Mouse (Mus musculus) thymus, adult 2 months (tissue): ENCODE data around the gene Lrrc4.

Experiments
- CTCF ChIP-seq: fragments of 200-500 bp; IDR thresholded peaks from 2 replicates; pipeline ENCODE4 v1.5.1; 2012; ENCODE audit warnings: mild to moderate bottlenecking, control low read depth, low read length, moderate library complexity, borderline replicate concordance; ENCODE audit not compliant: control insufficient read depth, poor library complexity, insufficient read depth; ENCODE audit errors: extremely low read depth
- POLR2A ChIP-seq: fragments of 200-500 bp; IDR thresholded peaks from 2 replicates; pipeline ENCODE4 v1.6.1; 2012; ENCODE audit warnings: mild to moderate bottlenecking, low read length, control low read depth, moderate library complexity; ENCODE audit not compliant: control insufficient read depth, poor library complexity, insufficient read depth; ENCODE audit errors: extremely low read depth

DNA sequence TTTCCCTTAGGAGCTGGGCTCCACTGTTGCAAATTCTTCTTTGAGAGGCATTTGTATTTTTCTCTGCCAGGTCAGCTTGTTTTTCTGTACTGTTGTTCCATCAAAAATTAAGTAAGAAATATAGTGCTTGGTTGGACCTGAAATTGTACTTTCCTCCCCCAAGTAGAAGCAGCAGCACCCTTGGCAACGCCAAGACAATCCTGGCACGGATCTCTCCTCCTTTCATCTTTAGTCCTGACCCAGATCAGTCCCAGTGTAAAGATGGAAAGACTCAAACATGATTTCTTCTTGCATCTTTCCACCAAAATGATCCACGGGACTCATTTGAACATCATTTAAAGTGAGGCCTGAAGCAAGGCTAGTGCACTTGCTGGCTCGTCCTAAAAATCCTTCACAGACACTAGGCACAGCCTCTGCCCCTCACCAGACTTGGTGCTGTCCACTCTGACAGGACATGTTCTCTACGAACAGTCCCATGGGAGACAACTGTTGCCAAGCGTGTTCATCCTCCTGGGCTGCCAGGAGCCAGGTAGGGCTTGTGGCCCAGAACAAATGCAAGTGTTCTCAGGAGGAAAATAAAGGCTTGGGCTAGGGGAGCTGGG lies 27.8 kb downstream of the Lrrc4 start:
- TF ChIP-seq POLR2A (no peak), CTCF (no peak)
